Mouse (Mus musculus) G1E (cell line): ENCODE data around the gene Hoxa13.

Experiments
- CTCF ChIP-seq: IDR thresholded peaks from 2 replicates; pipeline ENCODE4 v1.5.1; 2012; ENCODE audit warnings: low read depth, low read length, inconsistent platforms, mixed read lengths
- GATA1 ChIP-seq: IDR thresholded peaks from 2 replicates; pipeline ENCODE4 v1.6.1; 2012; ENCODE audit warnings: borderline replicate concordance, low read length, inconsistent platforms, mixed read lengths
- GATA2 ChIP-seq: IDR thresholded peaks from 2 replicates; pipeline ENCODE4 v1.6.1; 2012; ENCODE audit warnings: low read depth, low read length, inconsistent platforms, borderline replicate concordance
- TAL1 ChIP-seq: conservative IDR thresholded peaks from 2 replicates; pipeline ENCODE4 v1.6.1; 2012; ENCODE audit warnings: low read depth, low read length, inconsistent platforms, mixed read lengths

- TF ChIP-seq CTCF (no peak), GATA2 (no peak), GATA1 (no peak), TAL1 (no peak)
Measured at GRCm38 (mm10) chr6:52292328-52292727, 31.6 kb upstream of the Hoxa13 start.
